Mouse (Mus musculus) CH12.LX (cell line): Measurements from ENCODE around the gene Ttc36. TPM values are rescaled to one million over a fixed set of nuclear protein-coding genes. Genes with fewer than 3 reads are reported as not detected.
"Not testable (repeated sequence)": the region's sequence is repeated elsewhere in the genome, so short reads cannot be mapped to it uniquely, and the experiment has no call there.

Experiments used
- DNase-seq: peaks from one replicate; pipeline ENCODE4 v3.0.0-alpha.2; 2013; ENCODE audit errors: extremely low read depth
- H3K27ac ChIP-seq: 2 replicates; pipeline ENCODE4 v1.5.1; 2012; ENCODE audit warnings: low read depth, mild to moderate bottlenecking, control low read depth, moderate library complexity; ENCODE audit not compliant: insufficient read depth
- H3K27me3 ChIP-seq: replicated peaks from 2 replicates; pipeline ENCODE3; 2012; ENCODE audit warnings: inconsistent platforms
- H3K36me3 ChIP-seq, 2 experiments: replicated peaks in 1 of 2; 2 replicates each; pipeline versions ENCODE3 to v1.6.1; 2012; ENCODE audit warnings: inconsistent platforms in 1 of 2, low read length in 1 of 2, mild to moderate bottlenecking in 1 of 2, mixed read lengths in 1 of 2, moderate library complexity in 1 of 2; ENCODE audit not compliant: control insufficient read depth in 1 of 2, insufficient read depth in 1 of 2
- H3K4me1 ChIP-seq, 2 experiments: 2 replicates each; pipeline ENCODE4 v1.6.1; 2012; ENCODE audit warnings: inconsistent platforms in 1 of 2, moderate library complexity in 1 of 2; ENCODE audit not compliant: insufficient read depth in 2 of 2, control insufficient read depth in 1 of 2
- H3K4me2 ChIP-seq: 2 replicates; pipeline ENCODE4 v1.6.1; 2012; ENCODE audit warnings: low read depth, mild to moderate bottlenecking, control low read depth; ENCODE audit not compliant: poor library complexity, insufficient read depth, severe bottlenecking
- H3K4me3 ChIP-seq, 3 experiments: fragments of 150-350 bp in 1 of 3; sonication (generic) in 1 of 3; replicated peaks in 1 of 3; 2 replicates each; pipeline versions ENCODE3 to v1.5.1; 2011 to 2012; ENCODE audit warnings: low read depth in 2 of 3, low read length in 2 of 3, mild to moderate bottlenecking in 2 of 3, moderate library complexity in 2 of 3, control low read depth in 1 of 3, improper control_type of control experiment in 1 of 3, inconsistent platforms in 1 of 3, mixed read lengths in 1 of 3; ENCODE audit not compliant: poor library complexity in 1 of 3
- H3K79me2 ChIP-seq: replicated peaks from 2 replicates; pipeline ENCODE4 v1.6.1; 2012; ENCODE audit warnings: mild to moderate bottlenecking, moderate library complexity; ENCODE audit not compliant: control insufficient read depth, poor library complexity, insufficient read depth, severe bottlenecking; ENCODE audit errors: extremely low read depth
- H3K9ac ChIP-seq: 2 replicates; pipeline ENCODE4 v1.6.1; 2012; ENCODE audit warnings: low read depth, mild to moderate bottlenecking, control low read depth, moderate library complexity; ENCODE audit not compliant: insufficient read depth
- H3K9me3 ChIP-seq: replicated peaks from 2 replicates; pipeline ENCODE3; 2012; ENCODE audit warnings: low read length, inconsistent platforms, mixed read lengths
- CHD1 ChIP-seq: IDR thresholded peaks from 2 replicates; pipeline ENCODE4 v1.6.1; 2012; ENCODE audit warnings: low read depth, low read length, improper control_type of control experiment, inconsistent platforms
- CHD2 ChIP-seq: IDR thresholded peaks from 2 replicates; pipeline ENCODE4 v1.6.1; 2011; ENCODE audit warnings: low read length, improper control_type of control experiment
- CTCF ChIP-seq, 2 experiments: IDR thresholded peaks in 1 of 2; conservative IDR thresholded peaks in 1 of 2; 2 replicates each; pipeline ENCODE4 v1.5.1; 2011 to 2012; ENCODE audit warnings: low read depth in 2 of 2, low read length in 2 of 2, improper control_type of control experiment in 1 of 2, inconsistent platforms in 1 of 2, mild to moderate bottlenecking in 1 of 2, moderate library complexity in 1 of 2
- ELF1 ChIP-seq: IDR thresholded peaks from 2 replicates; pipeline ENCODE4 v1.6.1; 2014; ENCODE audit warnings: low read depth, mild to moderate bottlenecking, inconsistent platforms, low read length, improper control_type of control experiment
- EP300 ChIP-seq: IDR thresholded peaks from 2 replicates; pipeline ENCODE4 v1.6.1; 2011; ENCODE audit warnings: low read length, improper control_type of control experiment
- ETS1 ChIP-seq: conservative IDR thresholded peaks from 2 replicates; pipeline ENCODE4 v1.6.1; 2012; ENCODE audit warnings: low read depth, mild to moderate bottlenecking, inconsistent platforms, low read length, improper control_type of control experiment, moderate library complexity
- HCFC1 ChIP-seq: IDR thresholded peaks from 2 replicates; pipeline ENCODE4 v1.6.1; 2012; ENCODE audit warnings: low read depth, mild to moderate bottlenecking, inconsistent platforms, low read length, improper control_type of control experiment
- IRF4 ChIP-seq: IDR thresholded peaks from 2 replicates; pipeline ENCODE4 v1.6.1; 2014; ENCODE audit warnings: low read depth, mild to moderate bottlenecking, inconsistent platforms, low read length, improper control_type of control experiment
- JUN ChIP-seq: IDR thresholded peaks from 2 replicates; pipeline ENCODE4 v1.6.1; 2011; ENCODE audit warnings: low read depth, mild to moderate bottlenecking, low read length, improper control_type of control experiment, moderate library complexity; ENCODE audit not compliant: insufficient read depth
- KAT2A ChIP-seq: IDR thresholded peaks from 2 replicates; pipeline ENCODE4 v1.6.1; 2012; ENCODE audit warnings: low read length, improper control_type of control experiment, inconsistent platforms; ENCODE audit not compliant: insufficient replicate concordance
- MAX ChIP-seq: IDR thresholded peaks from 2 replicates; pipeline ENCODE4 v1.6.1; 2011; ENCODE audit warnings: low read length, improper control_type of control experiment
- MXI1 ChIP-seq: IDR thresholded peaks from 2 replicates; pipeline ENCODE4 v1.6.1; 2011; ENCODE audit warnings: mild to moderate bottlenecking, low read depth, low read length, improper control_type of control experiment
- MYC ChIP-seq: IDR thresholded peaks from 2 replicates; pipeline ENCODE4 v1.6.1; 2011; ENCODE audit warnings: low read depth, mild to moderate bottlenecking, improper control_type of control experiment, low read length
- NELFE ChIP-seq: IDR thresholded peaks from 2 replicates; pipeline ENCODE4 v1.6.1; 2011; ENCODE audit warnings: low read depth, low read length, improper control_type of control experiment
- NRF1 ChIP-seq: IDR thresholded peaks from 2 replicates; pipeline ENCODE4 v1.6.1; 2014; ENCODE audit warnings: low read depth, mild to moderate bottlenecking, inconsistent platforms, low read length, improper control_type of control experiment, moderate library complexity
- POLR2A ChIP-seq: IDR thresholded peaks from 2 replicates; pipeline ENCODE4 v1.6.1; 2011; ENCODE audit warnings: low read depth, mild to moderate bottlenecking, improper control_type of control experiment, low read length
- SIN3A ChIP-seq: IDR thresholded peaks from 2 replicates; pipeline ENCODE4 v1.6.1; 2012; ENCODE audit warnings: low read length, improper control_type of control experiment, inconsistent platforms
- TBP ChIP-seq: conservative IDR thresholded peaks from 2 replicates; pipeline ENCODE4 v1.6.1; 2011; ENCODE audit warnings: low read depth, low read length, improper control_type of control experiment
- TCF12 ChIP-seq: IDR thresholded peaks from 2 replicates; pipeline ENCODE4 v1.6.1; 2014; ENCODE audit warnings: low read depth, mild to moderate bottlenecking, inconsistent platforms, low read length, improper control_type of control experiment
- UBTF ChIP-seq: IDR thresholded peaks from 2 replicates; pipeline ENCODE4 v1.6.1; 2012; ENCODE audit warnings: low read depth, mild to moderate bottlenecking, inconsistent platforms, low read length, improper control_type of control experiment, moderate library complexity
- USF2 ChIP-seq: conservative IDR thresholded peaks from 2 replicates; pipeline ENCODE4 v1.6.1; 2011; ENCODE audit warnings: low read depth, low read length, improper control_type of control experiment
- ZMIZ1 ChIP-seq: IDR thresholded peaks from 2 replicates; pipeline ENCODE4 v1.6.1; 2012; ENCODE audit warnings: low read depth, mild to moderate bottlenecking, inconsistent platforms, low read length, improper control_type of control experiment
- ZNF384 ChIP-seq: IDR thresholded peaks from 2 replicates; pipeline ENCODE4 v1.6.1; 2012; ENCODE audit warnings: low read depth, low read length, improper control_type of control experiment, inconsistent platforms
- dilution Hi-C: fragments of 300-500 bp; cut with MboI; formaldehyde crosslinking; loops from 2 replicates; pipeline ENCODE4 v1.14.3; 2020; ENCODE audit warnings: low sequenced_read_pairs; ENCODE audit not compliant: extremely low pct_unique_long_range_greater_than_20kb, extremely low pct_ligation_motif_present
- in situ Hi-C: fragments of 300-500 bp; cut with MboI; formaldehyde crosslinking; loops from 3 replicates; pipeline ENCODE4 v1.14.3; 2019; ENCODE audit warnings: low sequenced_read_pairs, low pct_ligation_motif_present, low pct_unique_long_range_greater_than_20kb, mixed read lengths
- polyA plus RNA-seq: library from polyadenylated mRNA; unstranded; fragments of >175 nt; gene quantifications from 2 replicates; pipeline ENCODE4 v1.2.1, GENCODE M21; 2012; ENCODE audit warnings: low read depth; ENCODE audit not compliant: insufficient read length
- total RNA-seq, 2 experiments: library from RNA; depleted of rRNA; stranded (reverse); fragments of 300-350 nt in 1 of 2; fragments of >200 nt in 1 of 2; gene quantifications; 2 replicates each; pipeline ENCODE4 v1.2.3; 2012 to 2014

Ttc36 gene
- total and polyA plus RNA-seq, 3 experiments = 0.51 to 0.68 TPM; not detected in 1

GRCm38 (mm10) chr9:44768029-44768394 lies 34.9 kb downstream of the Ttc36 start:
- H3K36me3 ChIP-seq = peaks cover 2 to 12% of the 10 kb centered on the region in 2 experiments
- TF ChIP-seq TBP (0 out of 2 replicates have a peak, but pooled peaks have one; percentile 39), CTCF (conservative IDR thresholded peaks at IDR 0.05 in 1 of 2, IDR thresholded peaks at IDR 0.05 in 1 of 2; ENCODE audit: low read depth in 2 of 2, low read length in 2 of 2) (peak in 1 of 2 experiments; percentile 15; a peak in 1 of 4 replicates), ZNF384 (peak; percentile 4; the same call in 1 of the 2 replicates), MYC (peak; percentile 50; the same call in 1 of the 2 replicates)
- H3K27ac ChIP-seq, in situ Hi-C loops, H3K4me2 ChIP-seq, DNase-seq, H3K9me3 ChIP-seq, dilution Hi-C loops, H3K27me3 ChIP-seq, H3K9ac ChIP-seq: not testable (repeated sequence)
- H3K4me3 ChIP-seq = peak overlapping the region in 2 of 3 experiments; percentile 15 to 40
- H3K4me1 ChIP-seq = peaks cover 2 to 49% of the 10 kb centered on the region in 2 experiments; a peak in 3 of 4 replicates
- peaks cover 43% of the 10 kb centered on the region for H3K79me2 ChIP-seq

- Histone ChIP-seq H3K27ac (peak within 1 kb of the TSS; percentile 52), H3K4me1 (peaks cover 2 to 54% of the 10 kb centered on the region in 2 experiments; a peak in 3 of 4 replicates), H3K4me2 (peak within 1 kb of the TSS; percentile 69; the same call in 1 of the 2 replicates), H3K27me3 (no peaks in the 10 kb centered on the region), H3K36me3 (peaks cover 2 to 15% of the 10 kb centered on the region in 2 experiments), H3K9me3 (no peaks in the 10 kb centered on the region), H3K4me3 (peak within 1 kb of the TSS; percentile 86 to 99 (median 98)), H3K9ac (peak within 1 kb of the TSS; percentile 85), H3K79me2 (peaks cover 49% of the 10 kb centered on the region)
- in situ Hi-C loops = no loop called here
- TF ChIP-seq USF2 = no peak
- TF ChIP-seq ETS1 = no peak
- no peak for TF ChIP-seq JUN
- peak; percentile 63; the same call in 1 of the 2 replicates for TF ChIP-seq MXI1
- peak; percentile 78 for TF ChIP-seq NELFE
- TF ChIP-seq ZNF384 = peak; percentile 63; the same call in 1 of the 2 replicates
- TF ChIP-seq KAT2A = peak; percentile 62; the same call in 1 of the 2 replicates
- peak; percentile 82 for TF ChIP-seq ELF1
- TF ChIP-seq IRF4 = no peak
- peak; percentile 71; the same call in 1 of the 2 replicates for TF ChIP-seq CHD1
- TF ChIP-seq SIN3A = peak; percentile 62
- TF ChIP-seq POLR2A = peak; percentile 81
- TF ChIP-seq EP300 = no peak
- TF ChIP-seq UBTF = peak; percentile 89; the same call in 1 of the 2 replicates
- TF ChIP-seq CHD2 = peak; percentile 74
- TF ChIP-seq ZMIZ1 = peak; percentile 49; the same call in 1 of the 2 replicates
- TF ChIP-seq TCF12 = peak; percentile 54; the same call in 1 of the 2 replicates
- TF ChIP-seq HCFC1 = peak; percentile 79
- peak; percentile 53 for TF ChIP-seq NRF1
- TF ChIP-seq TBP = 0 out of 2 replicates have a peak, but pooled peaks have one; percentile 60
- peak; percentile 74; the same call in 1 of the 2 replicates for TF ChIP-seq MYC
- TF ChIP-seq MAX = peak; percentile 48; the same call in 1 of the 2 replicates
- peak; percentile 87 for DNase-seq
- dilution Hi-C loops = no loop called here
Measured at GRCm38 (mm10) chr9:44767101-44768028, 35.5 kb downstream of the Ttc36 start, which contains the start of the genes Arcn1 and Ift46. Gene Arcn1, minus strand, starts transcription at chr9:44767845. Gene Ift46, plus strand, starts transcription at chr9:44767908.
